Mouse (Mus musculus) C2C12 (cell line): Measurements from ENCODE around the gene Jmjd6. TPM values are rescaled to one million over a fixed set of nuclear protein-coding genes. Genes with fewer than 3 reads are reported as not detected.

ENCODE experiments used
- H3K27me3 ChIP-seq: one replicate; pipeline ENCODE4 v1.6.1; 2011; ENCODE audit not compliant: control insufficient read depth, insufficient read depth, insufficient read length
- H3K36me3 ChIP-seq: one replicate; pipeline ENCODE4 v1.6.1; 2011; ENCODE audit not compliant: control insufficient read depth, insufficient read depth
- H3K4me3 ChIP-seq: one replicate; pipeline ENCODE4 v1.5.1; 2011; ENCODE audit warnings: mild to moderate bottlenecking, control low read depth; ENCODE audit not compliant: poor library complexity, insufficient read depth, severe bottlenecking
- H3K79me2 ChIP-seq: one replicate; pipeline ENCODE4 v1.6.1; 2011; ENCODE audit not compliant: control insufficient read depth, insufficient read depth
- H3K79me3 ChIP-seq: one replicate; pipeline ENCODE4 v1.6.1; 2011; ENCODE audit warnings: low read depth, control low read depth
- H3ac ChIP-seq: one replicate; pipeline ENCODE3; 2011; ENCODE audit warnings: low read depth; ENCODE audit not compliant: control insufficient read depth, insufficient read length
- CEBPB ChIP-seq: IDR thresholded peaks from one replicate; pipeline ENCODE4 v1.6.1; 2011; ENCODE audit warnings: low read depth, mild to moderate bottlenecking, control low read depth, moderate library complexity
- CTCF ChIP-seq: IDR thresholded peaks from one replicate; pipeline ENCODE4 v1.5.1; 2011; ENCODE audit not compliant: control insufficient read depth, insufficient read depth, insufficient read length
- FOSL1 ChIP-seq: IDR thresholded peaks from one replicate; pipeline ENCODE4 v1.8.0; 2011; ENCODE audit warnings: mild to moderate bottlenecking, low read length; ENCODE audit not compliant: poor library complexity, insufficient read depth, severe bottlenecking
- MAX ChIP-seq: IDR thresholded peaks from one replicate; pipeline ENCODE4 v1.6.1; 2011; ENCODE audit warnings: mild to moderate bottlenecking, control low read depth
- MYOD1 ChIP-seq: IDR thresholded peaks from one replicate; pipeline ENCODE4 v1.6.1; 2011; ENCODE audit warnings: low read depth; ENCODE audit not compliant: control insufficient read depth, insufficient read length
- MYOG ChIP-seq: IDR thresholded peaks from one replicate; pipeline ENCODE4 v1.6.1; 2011; ENCODE audit not compliant: control insufficient read depth, insufficient read length; ENCODE audit errors: extremely low read depth
- USF1 ChIP-seq: IDR thresholded peaks from one replicate; pipeline ENCODE4 v1.6.1; 2011; ENCODE audit warnings: low read depth, mild to moderate bottlenecking, control low read depth, moderate library complexity
- polyA plus RNA-seq: library from polyadenylated mRNA; unstranded; fragments of >200 nt; fragmentation: generic; extraction: Trizol; gene quantifications from one replicate; pipeline ENCODE4 v1.2.1, GENCODE M21; 2012; ENCODE audit warnings: missing spikeins

The Jmjd6 gene
- polyA plus RNA-seq, 1 experiment = 74.4 TPM

DNA sequence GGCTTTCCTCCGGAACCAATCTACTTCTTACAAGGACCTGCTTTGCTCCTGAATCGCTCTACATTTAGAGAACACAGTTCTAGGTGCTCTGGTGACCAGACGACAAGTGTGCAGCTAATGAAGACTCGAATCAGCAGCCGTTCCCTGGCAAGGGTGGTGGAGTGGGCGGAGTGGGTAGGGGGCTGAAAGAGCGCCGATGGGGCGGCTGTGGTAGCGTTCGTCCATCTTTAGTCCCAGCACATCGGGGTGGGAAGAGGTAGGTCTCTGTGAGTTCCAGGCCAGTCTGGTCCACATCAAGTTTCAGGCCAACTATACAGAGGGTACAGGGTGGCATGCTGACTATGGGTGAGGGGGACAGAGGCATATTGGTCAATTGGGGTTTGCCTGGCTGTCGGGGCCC, 29.6 kb downstream of the Jmjd6 start:
- H3K79me2 ChIP-seq = peaks cover 39% of the 10 kb centered on the region
- H3K36me3 ChIP-seq = peaks cover 32% of the 10 kb centered on the region
- no peaks in the 10 kb centered on the region for H3K27me3 ChIP-seq
- H3K79me3 ChIP-seq = peaks cover 21% of the 10 kb centered on the region
- TF ChIP-seq MYOD1 (no peak), MYOG (no peak), CTCF (no peak), CEBPB (no peak), FOSL1 (no peak), USF1 (no peak), MAX (no peak)
- H3K4me3 ChIP-seq = no peak overlapping the region
- no peak overlapping the region for H3ac ChIP-seq

DNA sequence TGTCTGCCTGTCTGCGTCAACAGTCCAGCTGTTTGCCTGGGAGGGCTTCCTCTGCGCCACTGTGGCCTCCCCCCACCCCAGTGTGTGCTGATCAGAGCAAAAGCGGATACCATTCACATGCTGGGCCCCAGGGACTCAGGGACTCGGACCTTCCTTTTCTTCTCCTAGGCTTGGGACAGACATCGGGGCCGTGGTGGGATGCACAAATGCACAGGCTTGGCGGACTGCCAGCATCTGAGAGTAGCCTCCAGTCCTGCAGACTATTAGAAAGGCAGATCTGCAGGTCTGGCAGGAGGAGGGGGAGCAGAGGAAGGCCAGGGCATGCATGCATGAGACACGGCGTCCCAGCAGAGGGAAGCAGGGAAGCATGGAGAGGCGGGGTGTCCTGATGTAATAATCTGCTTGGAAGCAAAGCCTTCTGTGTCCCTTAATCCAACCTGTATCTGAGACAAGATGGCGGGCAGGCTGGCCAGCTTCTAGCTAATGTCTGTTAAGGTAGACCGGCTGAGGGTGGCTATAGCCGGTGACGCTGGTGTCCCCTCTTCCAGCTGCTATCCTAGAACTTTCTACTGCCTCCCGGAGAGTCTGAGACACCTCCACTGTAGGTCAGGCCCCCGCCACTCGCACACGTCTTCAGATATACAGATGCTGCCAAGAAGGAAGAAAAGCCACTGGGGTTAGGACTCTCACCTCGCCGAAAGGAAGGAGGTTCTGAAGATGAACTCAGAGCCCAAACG, 30.3 kb downstream of the Jmjd6 start:
- peaks cover 33% of the 10 kb centered on the region for H3K79me2 ChIP-seq
- no peak overlapping the region for H3K4me3 ChIP-seq
- H3K27me3 ChIP-seq = no peaks in the 10 kb centered on the region
- H3K36me3 ChIP-seq = peaks cover 28% of the 10 kb centered on the region
- no peak overlapping the region for H3ac ChIP-seq
- TF ChIP-seq CEBPB = no peak
- TF ChIP-seq MYOD1 = no peak
- TF ChIP-seq MYOG = no peak
- no peak for TF ChIP-seq USF1
- no peak for TF ChIP-seq MAX
- TF ChIP-seq CTCF = no peak
- peaks cover 14% of the 10 kb centered on the region for H3K79me3 ChIP-seq

DNA sequence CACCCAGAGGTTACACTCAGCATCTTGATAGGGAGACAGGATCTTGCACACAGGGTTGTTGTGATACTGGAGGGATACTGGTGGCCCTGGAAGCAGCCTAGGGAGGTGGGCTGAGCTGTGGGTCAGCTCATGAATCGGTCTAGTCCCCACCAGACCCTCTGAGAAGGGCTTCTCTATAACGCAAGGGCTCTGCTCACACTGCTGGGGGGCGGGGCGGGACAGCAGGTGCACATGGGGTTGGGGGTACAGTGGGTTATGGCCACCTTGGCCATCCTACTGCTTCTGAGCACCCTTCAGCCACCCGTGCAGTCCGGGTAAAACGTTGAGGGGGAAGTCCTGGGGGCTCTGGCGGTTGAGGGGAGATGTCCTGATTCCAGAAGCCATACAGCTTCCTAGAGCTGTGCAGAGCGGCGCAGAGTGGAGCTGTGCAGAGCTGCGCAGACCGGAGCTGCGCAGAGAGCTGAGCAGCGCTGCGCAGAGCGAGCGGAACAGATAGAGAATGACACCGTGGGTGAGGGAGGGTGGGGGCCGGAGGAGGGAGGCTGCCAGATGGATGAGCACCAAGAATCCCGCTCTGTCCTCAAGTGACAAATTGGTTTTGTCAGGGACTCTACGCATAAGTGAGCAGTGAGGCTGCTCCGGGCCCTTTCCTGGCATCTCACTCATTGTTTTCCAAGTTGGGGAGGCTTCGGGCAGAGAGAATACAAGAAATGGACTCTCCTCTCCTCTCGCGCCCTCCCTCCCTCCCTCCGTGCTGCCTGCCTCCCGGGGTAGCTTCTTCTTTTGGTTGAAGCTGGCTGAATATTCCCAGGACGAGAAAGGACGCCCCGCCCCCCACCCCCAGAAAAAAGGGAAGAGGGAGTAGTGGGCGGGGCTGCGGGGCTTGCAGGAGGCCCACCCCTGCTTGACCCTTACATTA, 32.0 kb downstream of the Jmjd6 start:
- H3K27me3 ChIP-seq = no peaks in the 10 kb centered on the region
- peaks cover 19% of the 10 kb centered on the region for H3K79me2 ChIP-seq
- H3ac ChIP-seq = no peak overlapping the region
- H3K36me3 ChIP-seq = peaks cover 34% of the 10 kb centered on the region
- peaks cover 5% of the 10 kb centered on the region for H3K79me3 ChIP-seq
- no peak overlapping the region for H3K4me3 ChIP-seq
- TF ChIP-seq USF1 (no peak), MAX (no peak), CEBPB (no peak), FOSL1 (no peak), MYOD1 (no peak), CTCF (no peak), MYOG (no peak)

DNA sequence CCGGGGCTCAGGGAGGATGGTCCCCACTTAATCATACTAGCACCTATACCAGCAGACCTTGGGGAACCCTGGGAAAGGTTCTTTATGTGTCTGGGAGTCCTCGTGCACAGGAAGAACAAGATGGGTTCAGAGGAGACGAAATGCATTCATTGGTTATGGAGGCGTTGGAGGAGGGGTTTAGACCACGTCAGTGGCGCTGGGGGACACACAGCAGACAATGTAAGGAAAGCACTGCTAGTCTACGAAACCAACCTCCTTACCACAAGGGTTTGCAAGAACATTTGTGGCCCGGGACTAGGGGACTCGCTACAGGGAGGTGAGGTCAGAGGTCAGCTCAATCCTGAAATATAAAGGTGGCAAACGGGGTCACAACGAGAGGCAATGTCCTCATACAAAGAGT, 32.7 kb downstream of the Jmjd6 start:
- no peak for TF ChIP-seq CTCF
- TF ChIP-seq MAX = no peak
- no peak for TF ChIP-seq USF1
- no peak for TF ChIP-seq MYOG

DNA sequence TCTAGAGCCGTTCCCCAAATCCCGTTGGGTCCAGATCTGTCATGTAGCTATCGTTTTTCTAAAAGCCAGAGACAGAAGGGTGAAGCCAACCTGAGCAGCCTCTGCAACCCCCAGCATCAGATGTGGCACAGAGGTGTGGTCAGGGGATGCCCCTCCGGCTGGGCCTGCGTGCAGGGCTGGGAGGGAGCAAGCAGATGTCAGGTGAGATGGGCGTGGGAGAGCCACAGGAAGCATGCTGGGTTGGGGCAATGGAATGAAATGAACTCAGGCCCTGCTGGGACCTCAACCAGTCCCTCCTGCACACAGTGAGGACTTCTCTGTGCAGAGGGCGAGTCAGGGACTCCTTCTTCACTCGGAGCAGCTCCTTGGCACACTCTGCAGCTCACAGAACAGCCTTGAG, 33.7 kb downstream of the Jmjd6 start:
- H3ac ChIP-seq = no peak overlapping the region
- no peaks in the 10 kb centered on the region for H3K27me3 ChIP-seq
- no peak for TF ChIP-seq FOSL1
- peaks cover 35% of the 10 kb centered on the region for H3K36me3 ChIP-seq
- H3K79me3 ChIP-seq = no peaks in the 10 kb centered on the region
- peaks cover 2% of the 10 kb centered on the region for H3K79me2 ChIP-seq
- no peak overlapping the region for H3K4me3 ChIP-seq

More for the DNA sequence above, 32.7 kb downstream of the Jmjd6 start:
- peaks cover 35% of the 10 kb centered on the region for H3K36me3 ChIP-seq
- no peak overlapping the region for H3ac ChIP-seq
- H3K79me3 ChIP-seq = peaks cover 1% of the 10 kb centered on the region
- no peaks in the 10 kb centered on the region for H3K27me3 ChIP-seq
- no peak overlapping the region for H3K4me3 ChIP-seq
- peaks cover 12% of the 10 kb centered on the region for H3K79me2 ChIP-seq

DNA sequence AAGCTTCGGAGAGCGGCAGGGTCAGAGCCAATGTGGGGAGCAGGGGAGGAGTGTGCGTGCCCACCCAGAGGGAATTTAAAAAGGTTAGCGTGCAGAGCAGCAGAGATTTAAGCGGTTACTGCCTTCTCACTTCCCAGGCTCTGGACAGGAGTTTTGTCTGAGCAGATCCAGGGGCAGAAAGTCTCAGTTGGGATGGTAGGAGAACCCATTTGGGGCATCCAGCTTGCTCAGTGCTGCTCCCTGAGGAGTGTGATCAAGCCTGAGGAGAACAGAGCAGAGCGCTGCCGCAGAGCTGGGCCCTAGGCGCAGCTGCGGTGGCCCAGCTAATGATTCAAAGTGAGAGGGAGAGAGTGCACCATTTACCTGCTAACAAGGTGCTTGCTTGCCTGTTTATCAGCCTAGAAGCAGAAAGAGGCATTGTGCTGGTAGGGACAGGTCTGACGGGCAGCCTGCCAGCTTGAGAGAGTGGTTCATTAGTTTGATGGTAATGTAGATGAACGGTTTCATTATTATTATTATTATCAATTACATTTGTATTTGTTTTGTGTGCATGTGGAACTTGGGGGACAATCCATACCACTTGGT, 34.3 kb downstream of the Jmjd6 start:
- Histone ChIP-seq H3K79me2 (no peaks in the 10 kb centered on the region), H3K79me3 (no peaks in the 10 kb centered on the region), H3ac (no peak overlapping the region), H3K4me3 (no peak overlapping the region), H3K36me3 (peaks cover 34% of the 10 kb centered on the region), H3K27me3 (no peaks in the 10 kb centered on the region)
- no peak for TF ChIP-seq MAX
- TF ChIP-seq CTCF = no peak
- TF ChIP-seq MYOD1 = no peak
- no peak for TF ChIP-seq CEBPB
- no peak for TF ChIP-seq USF1
- no peak for TF ChIP-seq MYOG
- no peak for TF ChIP-seq FOSL1
